Mouse (Mus musculus) MEL (cell line): Measurements from ENCODE around the gene Eral1. TPM values are rescaled to one million over a fixed set of nuclear protein-coding genes. Genes with fewer than 3 reads are reported as not detected.
"Not testable (repeated sequence)": the region's sequence is repeated elsewhere in the genome, so short reads cannot be mapped to it uniquely, and the experiment has no call there.

Source experiments
- DNase-seq: peaks from one replicate; pipeline ENCODE4 v3.0.0; 2011; ENCODE audit warnings: low read depth, low spot score
- H3K27ac ChIP-seq: 2 replicates; pipeline ENCODE4 v1.5.1; 2012; ENCODE audit warnings: low read depth, mild to moderate bottlenecking, control low read depth, low read length, moderate library complexity; ENCODE audit not compliant: control insufficient read depth
- H3K27me3 ChIP-seq, 2 experiments: fragments of 150-350 bp in 1 of 2; sonication (generic) in 1 of 2; 2 replicates each; pipeline ENCODE4 v1.6.1; 2012; ENCODE audit warnings: low read length in 2 of 2, mild to moderate bottlenecking in 2 of 2, improper control_type of control experiment in 1 of 2, moderate library complexity in 1 of 2; ENCODE audit not compliant: insufficient read depth in 2 of 2, control insufficient read depth in 1 of 2
- H3K36me3 ChIP-seq, 2 experiments: 2 replicates each; pipeline ENCODE4 v1.6.1; 2012 to 2014; ENCODE audit warnings: low read length in 2 of 2, improper control_type of control experiment in 1 of 2, inconsistent platforms in 1 of 2, mild to moderate bottlenecking in 1 of 2; ENCODE audit not compliant: insufficient read depth in 2 of 2, control insufficient read depth in 1 of 2
- H3K4me1 ChIP-seq, 2 experiments: fragments of 150-350 bp in 1 of 2; sonication (generic) in 1 of 2; 2 replicates each; pipeline ENCODE4 v1.6.1; 2012; ENCODE audit warnings: low read length in 2 of 2, improper control_type of control experiment in 1 of 2, mild to moderate bottlenecking in 1 of 2; ENCODE audit not compliant: insufficient read depth in 2 of 2, control insufficient read depth in 1 of 2
- H3K4me3 ChIP-seq, 2 experiments: fragments of 150-350 bp in 1 of 2; sonication (generic) in 1 of 2; 2 replicates each; pipeline ENCODE4 v1.5.1; 2012; ENCODE audit warnings: low read depth in 2 of 2, low read length in 2 of 2, mild to moderate bottlenecking in 2 of 2, moderate library complexity in 2 of 2, control low read depth in 1 of 2, improper control_type of control experiment in 1 of 2; ENCODE audit not compliant: control insufficient read depth in 1 of 2, insufficient read depth in 1 of 2
- H3K79me2 ChIP-seq: 2 replicates; pipeline ENCODE4 v1.6.1; 2012; ENCODE audit warnings: mild to moderate bottlenecking, low read length, moderate library complexity; ENCODE audit not compliant: control insufficient read depth, poor library complexity, insufficient read depth
- H3K9ac ChIP-seq: 2 replicates; pipeline ENCODE4 v1.6.1; 2012; ENCODE audit warnings: low read depth, mild to moderate bottlenecking, control low read depth, low read length, moderate library complexity; ENCODE audit not compliant: control insufficient read depth, poor library complexity, severe bottlenecking
- H3K9me3 ChIP-seq: fragments of 150-350 bp; sonication (generic); replicated peaks from 2 replicates; pipeline ENCODE4 v1.6.1; 2012; ENCODE audit warnings: mild to moderate bottlenecking, low read length, improper control_type of control experiment, moderate library complexity; ENCODE audit not compliant: insufficient read depth
- CHD2 ChIP-seq: IDR thresholded peaks from 2 replicates; pipeline ENCODE4 v1.6.1; 2011; ENCODE audit warnings: low read length, improper control_type of control experiment
- CTCF ChIP-seq, 3 experiments: IDR thresholded peaks in 2 of 3; conservative IDR thresholded peaks in 1 of 3; 2 replicates each; pipeline ENCODE4 v1.5.1; 2011 to 2012; ENCODE audit warnings: low read length in 3 of 3, low read depth in 2 of 3, mild to moderate bottlenecking in 2 of 3, improper control_type of control experiment in 1 of 3, inconsistent platforms in 1 of 3, mixed read lengths in 1 of 3, moderate library complexity in 1 of 3; ENCODE audit not compliant: control insufficient read depth in 1 of 3, insufficient read depth in 1 of 3, poor library complexity in 1 of 3, severe bottlenecking in 1 of 3
- E2F4 ChIP-seq: IDR thresholded peaks from 2 replicates; pipeline ENCODE4 v1.6.1; 2011; ENCODE audit warnings: low read depth, low read length, improper control_type of control experiment, borderline replicate concordance
- ELF1 ChIP-seq: IDR thresholded peaks from 2 replicates; pipeline ENCODE4 v1.6.1; 2014; ENCODE audit warnings: low read depth, mild to moderate bottlenecking, inconsistent platforms, low read length, improper control_type of control experiment, moderate library complexity
- EP300 ChIP-seq, 2 experiments: IDR thresholded peaks; 2 replicates each; pipeline ENCODE4 v1.6.1; 2011; ENCODE audit warnings: improper control_type of control experiment in 2 of 2, low read length in 2 of 2, low read depth in 1 of 2, mild to moderate bottlenecking in 1 of 2
- ETS1 ChIP-seq: IDR thresholded peaks from 2 replicates; pipeline ENCODE4 v1.6.1; 2012; ENCODE audit warnings: low read depth, mild to moderate bottlenecking, inconsistent platforms, low read length, improper control_type of control experiment, moderate library complexity
- GABPA ChIP-seq: IDR thresholded peaks from 2 replicates; pipeline ENCODE4 v1.6.1; 2012; ENCODE audit warnings: low read depth, mild to moderate bottlenecking, inconsistent platforms, low read length, improper control_type of control experiment, moderate library complexity
- GATA1 ChIP-seq: IDR thresholded peaks from 2 replicates; pipeline ENCODE4 v1.6.1; 2011; ENCODE audit warnings: low read depth, low read length, improper control_type of control experiment
- JUND ChIP-seq: IDR thresholded peaks from 2 replicates; pipeline ENCODE4 v1.6.1; 2011; ENCODE audit warnings: low read depth, mild to moderate bottlenecking, improper control_type of control experiment, low read length
- MAX ChIP-seq: IDR thresholded peaks from 2 replicates; pipeline ENCODE4 v1.6.1; 2011; ENCODE audit warnings: low read length, improper control_type of control experiment
- MXI1 ChIP-seq: IDR thresholded peaks from 2 replicates; pipeline ENCODE4 v1.6.1; 2011; ENCODE audit warnings: mild to moderate bottlenecking, low read depth, low read length, improper control_type of control experiment
- MYC ChIP-seq: IDR thresholded peaks from 2 replicates; pipeline ENCODE4 v1.6.1; 2011; ENCODE audit warnings: low read depth, mild to moderate bottlenecking, low read length, improper control_type of control experiment, moderate library complexity
- POLR2AphosphoS2 ChIP-seq: IDR thresholded peaks from 2 replicates; pipeline ENCODE4 v1.6.1; 2011; ENCODE audit warnings: low read length, improper control_type of control experiment
- RAD21 ChIP-seq: IDR thresholded peaks from 2 replicates; pipeline ENCODE4 v1.6.1; 2011; ENCODE audit warnings: mild to moderate bottlenecking, low read depth, low read length, improper control_type of control experiment
- SMC3 ChIP-seq: IDR thresholded peaks from 2 replicates; pipeline ENCODE4 v1.6.1; 2011; ENCODE audit warnings: low read depth, low read length, improper control_type of control experiment
- TAL1 ChIP-seq: IDR thresholded peaks from 2 replicates; pipeline ENCODE4 v1.6.1; 2012; ENCODE audit warnings: mild to moderate bottlenecking, inconsistent platforms, low read length, moderate library complexity, mixed read lengths
- TBP ChIP-seq: IDR thresholded peaks from 2 replicates; pipeline ENCODE4 v1.8.0; 2011; ENCODE audit warnings: low read depth, low read length, improper control_type of control experiment
- UBTF ChIP-seq: IDR thresholded peaks from 2 replicates; pipeline ENCODE4 v1.6.1; 2012; ENCODE audit warnings: low read depth, mild to moderate bottlenecking, inconsistent platforms, low read length, improper control_type of control experiment, moderate library complexity, borderline replicate concordance; ENCODE audit not compliant: insufficient read depth
- USF1 ChIP-seq: IDR thresholded peaks from 2 replicates; pipeline ENCODE4 v1.6.1; 2014; ENCODE audit warnings: low read depth, mild to moderate bottlenecking, inconsistent platforms, low read length, improper control_type of control experiment, moderate library complexity
- ZNF384 ChIP-seq: IDR thresholded peaks from 2 replicates; pipeline ENCODE4 v1.6.1; 2012; ENCODE audit warnings: low read depth, mild to moderate bottlenecking, inconsistent platforms, low read length, improper control_type of control experiment
- polyA plus RNA-seq, 2 experiments: library from polyadenylated mRNA; stranded (reverse) in 1 of 2; unstranded in 1 of 2; fragments of >175 nt in 1 of 2; fragments of >200 nt in 1 of 2; gene quantifications; 2 replicates each; pipeline versions ENCODE4 v1.2.1 to v1.2.4; 2012; ENCODE audit warnings: low replicate concordance in 2 of 2, low read depth in 1 of 2; ENCODE audit not compliant: insufficient read length in 2 of 2, insufficient read depth in 1 of 2, missing spikeins in 1 of 2
- total RNA-seq: library from RNA; depleted of rRNA; stranded (reverse); fragments of 300-350 nt; gene quantifications from 2 replicates; pipeline ENCODE4 v1.2.3, GENCODE M21; 2012

Gene Eral1
- total and polyA plus RNA-seq, 3 experiments = 38.4 to 43.5 TPM; not detected in 1

GRCm38 (mm10) chr11:78056946-78057345 is 23.2 kb downstream of the Eral1 start:
- H3K9ac ChIP-seq = no peak overlapping the region
- no peaks in the 10 kb centered on the region for H3K27me3 ChIP-seq
- H3K4me1 ChIP-seq = peaks cover 0 to 8% of the 10 kb centered on the region in 2 experiments; a peak in 2 of 4 replicates
- TF ChIP-seq MAX (no peak), SMC3 (no peak), CHD2 (no peak)
- TF ChIP-seq, all 39 proteins: peak for 0
- no peaks in the 10 kb centered on the region for H3K9me3 ChIP-seq
- H3K4me3 ChIP-seq = no peak overlapping the region
- no peak for DNase-seq
- peaks cover 0 to 2% of the 10 kb centered on the region in 2 experiments; a peak in 2 of 4 replicates for H3K36me3 ChIP-seq
- no peak overlapping the region for H3K27ac ChIP-seq
- H3K79me2 ChIP-seq = no peaks in the 10 kb centered on the region

GRCm38 (mm10) chr11:78053078-78053477 is 27.1 kb downstream of the Eral1 start:
- Histone ChIP-seq H3K27me3 (no peaks in the 10 kb centered on the region), H3K9ac (no peak overlapping the region), H3K9me3 (no peaks in the 10 kb centered on the region), H3K4me3 (no peak overlapping the region), H3K36me3 (no peaks in the 10 kb centered on the region), H3K4me1 (peaks cover 0 to 8% of the 10 kb centered on the region in 2 experiments; a peak in 3 of 4 replicates)
- TF ChIP-seq GATA1 (peak; percentile 55), EP300 (IDR thresholded peaks at IDR 0.05; ENCODE audit: low read depth in 1 of 2, low read length in 2 of 2) (peak in 1 of 2 experiments; percentile 14; a peak in 1 of 4 replicates), RAD21 (no peak)
- TF ChIP-seq, all 39 proteins: peak for 2
- Histone ChIP-seq H3K79me2 (no peaks in the 10 kb centered on the region), H3K27ac (no peak overlapping the region)
- no peak for DNase-seq

- H3K36me3 ChIP-seq, H3K9me3 ChIP-seq, H3K27me3 ChIP-seq, DNase-seq, H3K27ac ChIP-seq, H3K4me1 ChIP-seq: not testable (repeated sequence)
- peak; percentile 80 for TF ChIP-seq TBP
- TF ChIP-seq, all 39 proteins: peak for 1; not testable (repeated sequence) for 38
- H3K79me2 ChIP-seq, H3K9ac ChIP-seq, H3K4me3 ChIP-seq: not testable (repeated sequence)
Observed at GRCm38 (mm10) chr11:78048637-78049036, 31.5 kb downstream of the Eral1 start.

- no peak overlapping the region for H3K4me3 ChIP-seq
- TF ChIP-seq EP300 (IDR thresholded peaks at IDR 0.05; ENCODE audit: low read depth in 1 of 2, low read length in 2 of 2) (0 out of 4 replicates have a peak, but pooled peaks of 1 of the 2 experiments have one; percentile 9), MYC (no peak), USF1 (no peak), CTCF (IDR thresholded peaks at IDR 0.05 in 2 of 3, conservative IDR thresholded peaks at IDR 0.05 in 1 of 3; ENCODE audit: control insufficient read depth in 1 of 3, insufficient read depth in 1 of 3, low read depth in 2 of 3, low read length in 3 of 3, poor library complexity in 1 of 3, severe bottlenecking in 1 of 3) (no peak), UBTF (no peak), POLR2AphosphoS2 (no peak), ELF1 (0 out of 2 replicates have a peak, but pooled peaks have one; percentile 16), JUND (no peak), MAX (0 out of 2 replicates have a peak, but pooled peaks have one; percentile 35), SMC3 (no peak), RAD21 (no peak), TAL1 (no peak), MXI1 (no peak), ETS1 (no peak), E2F4 (no peak), CHD2 (no peak), ZNF384 (no peak), GABPA (no peak)
- no peak overlapping the region for H3K27ac ChIP-seq
- H3K9me3 ChIP-seq = no peaks in the 10 kb centered on the region
- H3K9ac ChIP-seq = no peak overlapping the region
- no peaks in the 10 kb centered on the region for H3K36me3 ChIP-seq
- peak; percentile 35 for DNase-seq
- H3K27me3 ChIP-seq = no peaks in the 10 kb centered on the region
- H3K4me1 ChIP-seq = peaks cover 0 to 3% of the 10 kb centered on the region in 2 experiments; a peak in 1 of 4 replicates
- no peaks in the 10 kb centered on the region for H3K79me2 ChIP-seq
Observed at GRCm38 (mm10) chr11:78044758-78045251, 35.4 kb downstream of the Eral1 start.
